Mouse (Mus musculus): ENCODE data around the gene Pip4k2a.

DNA sequence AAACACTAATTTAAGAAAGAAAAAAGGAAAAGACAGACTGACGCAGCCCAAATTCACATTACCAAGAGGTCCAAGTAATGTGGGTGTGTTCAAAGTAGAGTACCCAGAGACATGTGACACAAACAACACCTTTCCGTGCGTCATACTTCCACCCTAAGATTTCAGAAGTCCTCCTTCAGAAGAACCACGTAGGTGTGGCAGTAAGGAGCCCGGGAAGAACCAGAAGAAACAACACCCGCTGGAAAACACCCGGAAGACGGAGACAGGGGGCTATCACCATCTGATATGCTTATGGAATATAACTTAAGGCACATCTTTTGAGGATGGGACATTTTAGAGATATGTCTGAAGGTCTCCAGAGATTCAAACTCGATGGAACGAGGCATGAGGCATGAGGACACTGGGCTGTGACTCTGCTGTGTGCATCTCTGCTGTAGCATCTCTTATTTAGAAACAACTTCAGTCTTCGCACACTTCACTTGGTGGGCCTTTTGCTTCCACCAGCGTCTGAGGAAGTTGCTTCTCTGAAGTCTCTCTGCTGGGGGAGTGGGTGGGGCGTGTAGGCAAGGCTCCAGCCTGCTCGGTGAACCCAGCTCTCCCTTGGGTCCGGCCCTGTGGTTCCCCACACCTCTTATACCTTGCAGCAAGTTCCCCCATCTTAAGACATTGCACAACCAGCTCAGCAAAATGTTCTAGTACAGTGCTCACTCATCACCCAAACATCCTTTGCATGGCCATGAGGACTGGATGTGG, 13.7 kb downstream of the Pip4k2a start:
- no peak for TF ChIP-seq CTCF (IDR thresholded peaks at IDR 0.05; ENCODE audit: insufficient read depth, low read length)
- TF ChIP-seq POLR2A (IDR thresholded peaks at IDR 0.05; ENCODE audit: borderline replicate concordance, extremely low read depth, low read depth, low read length), result no peak

Measured in lung, adult 2 months (tissue).